Mouse (Mus musculus): ENCODE data around the gene Ubr4. TPM values are rescaled to one million over a fixed set of nuclear protein-coding genes. Genes with fewer than 3 reads are reported as not detected.

The Ubr4 gene
- 186 and 187 TPM in 2 replicates for polyA plus RNA-seq (2012; rRNA removed)

GRCm38 (mm10) chr4:139351931-139352711, at the start of gene Ubr4, which contains the start of the genes Mrto4 and Emc1:
Gene Ubr4, plus strand, starts transcription at chr4:139352609.
Gene Mrto4, minus strand, starts transcription at chr4:139352576.
Gene Emc1, plus strand, starts transcription at chr4:139352587.

GRCm38 (mm10) chr4:139310171-139310898, 42.1 kb upstream of the Ubr4 start, which contains the start of the genes Pqlc2 and Akr7a5:
Gene Pqlc2, minus strand, starts transcription at chr4:139310708.
Gene Akr7a5, plus strand, starts transcription at chr4:139310744.

GRCm38 (mm10) chr4:139530248-139530647, 177.8 kb downstream of the Ubr4 start, which contains the start of gene Iffo2:
Gene Iffo2, plus strand, starts transcription at chr4:139530548.

Other genes starting within 250 kb of the Ubr4 start
- 180 and 183 TPM in 2 replicates for gene Minos1, start 221.5 kb upstream of the Ubr4 start, polyA plus RNA-seq (2012; rRNA removed)
- gene Capzb, start 159.7 kb upstream of the Ubr4 start, polyA plus RNA-seq (2012; rRNA removed) = 154 and 170 TPM in 2 replicates
- 20.0 and 20.4 TPM in 2 replicates for gene Pqlc2, start 41.9 kb upstream of the Ubr4 start, polyA plus RNA-seq (2012; rRNA removed)
- 12.2 and 12.5 TPM in 2 replicates for gene Akr7a5, start 41.9 kb upstream of the Ubr4 start, polyA plus RNA-seq (2012; rRNA removed)
- gene Mrto4, start within 50 bp of the Ubr4 start, polyA plus RNA-seq (2012; rRNA removed) = 55.8 and 64.6 TPM in 2 replicates
- gene Emc1, start within 50 bp of the Ubr4 start, polyA plus RNA-seq (2012; rRNA removed) = 58.3 and 62.0 TPM in 2 replicates
- 9.9 and 10.6 TPM in 2 replicates for gene Iffo2, start 177.9 kb downstream of the Ubr4 start, polyA plus RNA-seq (2012; rRNA removed)

Measured in central nervous system, embryonic 18 days (tissue).